Mouse (Mus musculus): ENCODE measurements around the gene Icmt.

The Icmt gene

DNA sequence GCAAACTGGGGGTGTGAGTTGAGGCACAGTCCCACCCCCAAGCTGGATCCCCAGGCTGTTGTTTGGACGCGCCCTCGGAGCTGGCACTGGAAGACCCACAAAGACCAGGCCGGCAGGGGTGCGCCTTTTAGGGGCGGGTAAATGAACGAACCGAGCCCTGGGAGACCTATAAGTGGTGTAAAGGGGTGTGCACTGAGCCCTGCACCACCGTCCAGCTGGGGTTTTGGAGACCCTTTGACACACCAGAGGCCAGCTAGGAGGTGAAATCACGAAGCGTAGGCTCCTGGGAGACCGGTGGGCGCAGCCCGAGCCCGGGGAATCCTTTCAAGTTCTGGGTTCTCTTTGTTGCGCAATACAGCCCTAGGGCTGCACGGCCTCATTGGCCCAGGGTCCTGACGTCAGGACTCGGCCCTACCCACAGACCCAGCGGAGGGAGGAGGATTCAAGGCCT, 22.3 kb upstream of the Icmt start:
- DNase-seq (ENCODE audit: low spot score in 2 of 2), result no peak

DNA sequence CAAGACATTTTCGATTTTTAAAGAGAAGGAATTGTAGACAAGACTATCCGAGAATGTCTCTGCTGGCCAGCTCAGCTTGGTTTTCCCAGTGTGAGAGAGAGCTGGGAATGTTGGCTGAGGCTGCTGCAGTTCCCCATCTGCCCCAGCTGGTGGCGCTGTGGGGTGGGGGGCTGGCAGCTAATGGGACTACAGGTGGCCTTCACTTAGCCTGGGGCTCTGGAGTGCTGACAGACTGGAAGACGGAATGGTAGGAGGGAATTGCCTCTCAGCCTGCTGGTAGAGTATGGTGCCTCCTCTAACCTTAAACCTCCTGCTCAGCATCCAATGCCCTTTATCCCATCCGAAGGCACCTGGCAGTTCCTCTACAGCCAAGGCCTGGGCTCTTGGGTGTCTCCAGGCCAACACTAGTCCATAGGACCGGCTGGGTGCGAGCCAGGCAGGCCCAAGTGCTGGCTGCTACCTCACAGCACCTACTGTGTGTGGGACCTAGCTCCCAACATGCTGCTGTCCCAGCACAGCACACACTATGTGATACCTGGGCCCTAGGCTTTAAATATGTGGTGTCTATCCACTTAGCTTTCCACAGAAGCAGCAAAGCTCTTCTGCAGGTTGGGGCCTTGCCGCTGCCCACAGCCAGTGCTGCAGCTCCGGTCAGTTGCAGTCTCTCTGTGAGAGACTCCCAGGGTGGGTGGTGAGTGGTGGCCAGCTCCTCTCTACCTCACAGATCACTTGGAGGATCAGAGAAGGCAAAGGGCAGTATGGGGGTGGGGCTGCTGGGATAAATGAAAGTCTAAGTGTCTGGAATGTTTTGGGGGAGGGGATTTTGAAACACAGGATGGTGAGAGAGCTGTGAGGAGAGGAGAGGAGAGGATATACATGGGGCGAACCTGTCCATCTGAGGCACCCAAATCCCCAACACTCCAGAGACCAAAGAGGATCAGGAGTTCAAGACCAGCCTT, 20.4 kb upstream of the Icmt start:
- DNase-seq (ENCODE audit: low spot score in 2 of 2), result no peak

DNA sequence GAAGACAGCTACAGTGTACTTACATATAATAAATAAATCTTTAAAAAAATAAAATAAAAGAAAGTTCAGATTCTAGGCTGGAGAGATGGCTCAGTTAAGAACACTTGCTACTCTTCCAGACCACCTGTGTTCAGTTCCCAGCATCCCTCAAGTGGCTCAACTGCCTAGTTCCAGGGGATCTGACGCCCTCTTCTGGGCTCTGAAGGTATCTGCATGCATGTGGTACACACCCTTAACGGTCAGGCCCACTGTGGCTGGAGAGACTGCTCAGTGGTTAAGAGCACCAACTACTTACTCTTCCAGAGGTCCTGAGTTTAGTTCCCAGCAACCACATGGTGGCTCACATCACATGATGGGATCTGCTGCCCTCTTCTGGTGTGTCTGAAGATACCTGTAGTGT, 19.1 kb upstream of the Icmt start:
- no peak for DNase-seq (ENCODE audit: low spot score in 2 of 2)

DNA sequence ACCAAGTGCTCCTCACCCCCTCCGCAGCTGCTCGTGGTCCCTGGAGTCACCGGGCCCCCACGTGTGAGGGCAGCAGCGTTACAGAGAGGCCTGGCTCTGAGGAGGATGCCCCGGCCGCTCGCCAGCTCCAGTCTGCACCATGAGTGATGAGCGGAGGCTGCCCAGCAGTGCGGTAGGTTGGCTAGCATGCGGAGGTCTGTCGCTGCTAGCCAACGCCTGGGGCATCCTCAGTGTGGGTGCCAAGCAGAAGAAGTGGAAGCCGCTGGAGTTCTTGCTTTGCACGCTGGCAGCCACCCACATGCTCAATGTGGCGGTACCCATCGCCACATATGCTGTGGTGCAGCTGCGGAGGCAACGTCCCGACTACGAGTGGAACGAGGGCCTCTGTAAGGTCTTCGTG, 18.0 kb upstream of the Icmt start:
- DNase-seq (ENCODE audit: low spot score in 2 of 2), result peak in 1 of 2 experiments; percentile 70

- no peak for DNase-seq (ENCODE audit: low spot score in 2 of 2)
Measured at GRCm38 (mm10) chr4:152281601-152282000, 15.4 kb upstream of the Icmt start.

DNA sequence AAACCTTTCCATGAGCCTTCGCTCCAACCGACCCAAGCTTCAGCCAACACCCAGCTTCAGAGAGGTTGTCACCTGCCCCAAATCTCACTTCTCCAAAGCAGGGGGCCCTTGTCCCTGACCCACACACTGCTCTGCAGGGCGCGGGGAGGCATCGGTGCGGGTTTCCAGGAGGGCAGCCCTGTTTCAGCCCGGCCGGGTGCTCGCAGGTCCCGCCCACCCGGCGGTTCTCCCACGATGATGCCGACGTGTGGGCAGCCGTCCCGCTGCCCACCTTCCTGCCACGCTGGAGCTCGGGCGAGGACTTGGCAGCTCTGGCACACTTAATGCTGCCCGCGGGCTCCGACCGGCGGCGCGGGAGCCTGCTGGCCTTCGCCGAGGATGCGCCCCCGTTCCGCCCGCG, 14.3 kb upstream of the Icmt start:
- DNase-seq (ENCODE audit: low spot score in 2 of 2), result no peak

- DNase-seq (ENCODE audit: low spot score in 2 of 2), result peak; percentile 60 to 88
Measured at GRCm38 (mm10) chr4:152283186-152283950, 13.7 kb upstream of the Icmt start.

- DNase-seq (ENCODE audit: low spot score in 2 of 2), result peak in 1 of 2 experiments; percentile 48
Measured at GRCm38 (mm10) chr4:152285505-152285904, 11.5 kb upstream of the Icmt start.

- DNase-seq (ENCODE audit: low spot score in 2 of 2), result peak in 1 of 2 experiments; percentile 52
Measured at GRCm38 (mm10) chr4:152286183-152286582, 10.8 kb upstream of the Icmt start.

- no peak for DNase-seq (ENCODE audit: low spot score in 2 of 2)
Measured at GRCm38 (mm10) chr4:152286887-152287286, 10.1 kb upstream of the Icmt start.

GRCm38 (mm10) chr4:152287317-152288120, 9.5 kb upstream of the Icmt start:
- no peak for DNase-seq (ENCODE audit: low spot score in 2 of 2)

DNA sequence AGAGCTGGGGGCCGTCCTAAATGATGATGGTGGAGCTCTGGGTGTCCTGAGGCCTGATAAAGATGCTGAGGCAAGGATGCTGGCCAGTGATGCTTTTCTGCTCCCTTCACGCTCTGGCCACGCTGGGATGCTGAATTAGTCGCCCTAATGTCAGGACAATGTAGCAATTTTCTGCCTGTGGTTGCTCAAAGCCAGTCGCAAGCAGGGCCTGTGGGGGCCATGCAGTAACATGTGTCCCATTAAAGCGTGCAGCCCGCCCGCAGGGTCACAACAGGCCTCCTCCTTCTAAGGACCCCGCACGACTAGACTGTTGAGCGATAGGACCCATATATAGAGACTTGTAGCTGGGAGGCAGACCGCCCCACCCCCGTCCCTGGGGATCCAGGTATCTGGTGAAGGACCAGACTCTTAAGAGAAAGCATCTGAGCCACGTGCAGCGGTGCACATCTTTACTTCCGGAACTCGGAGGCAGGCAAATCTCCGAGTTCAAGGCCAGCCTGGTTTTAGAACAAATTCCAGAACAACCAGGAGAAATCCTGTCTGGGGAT, 8.6 kb upstream of the Icmt start:
- no peak for DNase-seq (ENCODE audit: low spot score in 2 of 2)

- DNase-seq (ENCODE audit: low spot score in 2 of 2), result no peak
Measured at GRCm38 (mm10) chr4:152290385-152290784, 6.6 kb upstream of the Icmt start.

GRCm38 (mm10) chr4:152290991-152291390, 6.0 kb upstream of the Icmt start:
- DNase-seq (ENCODE audit: low spot score in 2 of 2), result no peak

GRCm38 (mm10) chr4:152291562-152291961, 5.5 kb upstream of the Icmt start, which contains the start of gene Hes3:
Gene Hes3, minus strand, starts transcription at chr4:152291662.
- no peak for DNase-seq (ENCODE audit: low spot score in 2 of 2)

GRCm38 (mm10) chr4:152292102-152292765, 4.8 kb upstream of the Icmt start:
- no peak for DNase-seq (ENCODE audit: low spot score in 2 of 2)

DNA sequence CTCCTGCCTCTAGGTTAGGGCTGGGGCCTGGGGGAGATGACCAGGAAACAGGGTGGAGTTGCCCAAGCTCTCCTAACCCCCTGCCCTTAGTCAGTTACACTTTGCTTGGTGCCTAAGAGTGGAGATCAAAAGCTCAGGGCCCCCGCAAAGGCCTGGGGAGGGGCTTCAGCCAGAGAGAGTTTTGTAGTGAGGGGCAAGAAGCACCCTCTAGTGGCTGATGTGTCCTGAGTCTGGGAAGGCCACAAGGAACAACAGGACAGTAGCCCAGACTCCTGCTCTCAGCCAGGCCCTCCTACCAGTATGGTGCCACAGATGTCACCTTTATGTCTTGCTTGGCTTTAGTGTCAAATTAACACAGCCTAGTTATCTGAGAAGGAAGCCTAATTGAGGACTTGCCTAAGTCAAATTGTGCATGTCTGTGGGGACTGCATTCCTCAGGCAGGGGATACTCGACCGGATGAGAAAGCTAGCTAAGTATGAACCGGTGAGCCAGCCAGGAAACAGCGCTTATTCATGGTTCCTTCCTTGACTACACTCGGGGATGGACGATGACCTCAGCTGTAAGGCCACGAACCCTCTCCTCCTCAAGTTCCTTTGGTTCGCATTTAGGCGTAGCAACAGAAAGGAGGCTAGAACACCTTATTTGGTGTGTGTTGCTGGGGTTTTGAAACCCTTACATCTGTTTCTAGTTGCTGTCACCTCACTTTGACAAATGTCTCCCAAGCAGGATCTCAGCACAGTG, 2.7 kb upstream of the Icmt start:
- no peak for DNase-seq (ENCODE audit: low spot score in 2 of 2)

DNA sequence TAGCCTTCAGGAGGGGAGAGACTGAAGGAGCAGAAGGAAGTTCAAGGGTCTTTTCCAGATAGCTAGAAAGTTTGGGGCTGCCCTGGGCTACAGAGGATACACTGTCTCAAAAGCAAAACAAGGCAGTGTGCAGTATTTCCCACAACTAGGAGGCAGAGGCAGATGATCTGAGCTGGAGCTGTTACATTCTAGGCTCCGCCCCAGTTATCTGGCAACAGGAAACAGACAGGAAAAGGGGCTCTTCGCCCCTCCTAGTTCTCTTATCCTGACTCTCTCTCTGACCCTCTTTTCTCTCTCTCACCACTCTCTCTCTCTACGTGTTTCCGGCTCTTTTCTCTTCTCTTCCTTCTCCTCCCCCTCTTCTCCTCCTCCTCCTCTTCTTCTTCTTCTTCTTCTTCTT, 1.1 kb upstream of the Icmt start:
- DNase-seq (ENCODE audit: low spot score in 2 of 2), result no peak

DNA sequence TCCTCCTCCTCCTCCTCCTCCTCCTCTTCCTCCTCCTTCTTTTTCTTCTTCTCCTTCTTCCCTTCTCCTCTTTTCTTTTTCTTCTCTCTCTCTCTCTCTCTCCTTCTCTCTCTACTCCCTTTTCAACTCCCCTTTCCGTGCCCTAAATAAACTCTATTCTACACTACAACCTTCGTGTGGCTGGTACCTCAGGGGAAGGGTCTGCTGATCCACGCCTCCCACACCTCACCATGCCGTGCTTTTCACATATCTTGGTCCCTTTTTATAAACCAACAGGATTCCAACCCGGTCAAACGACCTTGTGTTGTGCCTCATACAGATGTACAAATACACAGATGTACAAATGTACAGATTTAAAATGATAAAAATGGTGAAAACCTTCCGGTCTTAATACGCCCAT, 656 bp upstream of the Icmt start:
- DNase-seq (ENCODE audit: low spot score in 2 of 2), result no peak

DNA sequence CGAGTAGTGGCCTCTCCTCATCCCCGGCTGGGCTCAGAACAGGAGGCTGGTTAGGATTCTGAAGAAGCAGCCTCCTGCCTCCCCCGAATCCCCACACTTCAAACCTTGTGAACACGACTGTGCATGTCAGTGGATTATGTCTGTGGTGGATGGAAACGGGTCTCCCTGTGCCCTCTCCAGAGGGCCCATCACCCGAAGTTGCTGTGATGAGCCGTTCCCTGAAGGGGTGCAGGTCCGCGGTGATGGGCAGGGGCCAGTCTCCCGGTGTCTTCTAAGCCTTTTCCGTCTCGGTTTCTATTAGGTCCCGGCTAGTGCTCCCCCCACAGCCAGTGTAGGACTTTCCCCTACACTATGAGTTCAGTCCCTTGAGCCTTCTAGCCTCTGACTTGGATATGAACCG, 1.8 kb downstream of the Icmt start:
- no peak for DNase-seq (ENCODE audit: low spot score in 2 of 2)
